Mouse (Mus musculus) kidney, postnatal 10 days (tissue): ENCODE measurements around the gene Mgam.
"Not testable (repeated sequence)": the region's sequence is repeated elsewhere in the genome, so short reads cannot be mapped to it uniquely, and the experiment has no call there.

ENCODE experiments used
- DNase-seq: peaks from one replicate; pipeline ENCODE4 v3.0.0; 2021; ENCODE audit warnings: mixed read lengths

Gene Mgam

GRCm38 (mm10) chr6:40628406-40629000, at the start of gene Mgam:
Gene Mgam (plus strand): TSS chr6:40628831.
- no peak for DNase-seq

- no peak for DNase-seq
These were observed 44.3 kb upstream of the Mgam start for GRCm38 (mm10) chr6:40584336-40584735.

- no peak for DNase-seq
These were observed 43.0 kb upstream of the Mgam start, which contains the start of gene Clec5a for GRCm38 (mm10) chr6:40585645-40586044. Gene Clec5a (minus strand): TSS chr6:40585821.

GRCm38 (mm10) chr6:40588346-40588745, 40.3 kb upstream of the Mgam start:
- DNase-seq = no peak

GRCm38 (mm10) chr6:40594804-40595550, 33.7 kb upstream of the Mgam start:
- DNase-seq = no peak

GRCm38 (mm10) chr6:40598546-40598945, 30.1 kb upstream of the Mgam start:
- not testable (repeated sequence) for DNase-seq

- no peak for DNase-seq
These were observed 21.2 kb upstream of the Mgam start for GRCm38 (mm10) chr6:40607431-40607830.

- DNase-seq = no peak
These were observed 18.4 kb upstream of the Mgam start for GRCm38 (mm10) chr6:40610244-40610643.

- DNase-seq = no peak
These were observed 15.3 kb upstream of the Mgam start, which contains the start of gene Tas2r138 for GRCm38 (mm10) chr6:40613260-40613852. Gene Tas2r138 (minus strand): TSS chr6:40613310.

- DNase-seq = peak; percentile 85
These were observed 10.7 kb upstream of the Mgam start for GRCm38 (mm10) chr6:40617965-40618364.

- DNase-seq = no peak
These were observed 2.5 kb upstream of the Mgam start for GRCm38 (mm10) chr6:40626111-40626510.

GRCm38 (mm10) chr6:40634640-40635071, 6.0 kb downstream of the Mgam start:
- DNase-seq = peak; percentile 18

GRCm38 (mm10) chr6:40635559-40635958, 6.9 kb downstream of the Mgam start:
- DNase-seq = no peak

- no peak for DNase-seq
These were observed 9.1 kb downstream of the Mgam start for GRCm38 (mm10) chr6:40637755-40638154.

- DNase-seq = no peak
These were observed 12.3 kb downstream of the Mgam start for GRCm38 (mm10) chr6:40640710-40641538.

- DNase-seq = no peak
These were observed 17.1 kb downstream of the Mgam start for GRCm38 (mm10) chr6:40645701-40646100.

GRCm38 (mm10) chr6:40650953-40651352, 22.3 kb downstream of the Mgam start:
- DNase-seq = no peak

- DNase-seq = no peak
These were observed 32.3 kb downstream of the Mgam start for GRCm38 (mm10) chr6:40660930-40661329.

- DNase-seq = peak; percentile 36
These were observed 60.5 kb downstream of the Mgam start for GRCm38 (mm10) chr6:40689180-40689579.

GRCm38 (mm10) chr6:40692007-40692406, 63.4 kb downstream of the Mgam start:
- peak; percentile 14 for DNase-seq

GRCm38 (mm10) chr6:40713494-40713893, 84.9 kb downstream of the Mgam start:
- not testable (repeated sequence) for DNase-seq

- DNase-seq = no peak
These were observed 87.1 kb downstream of the Mgam start for GRCm38 (mm10) chr6:40715705-40716104.

GRCm38 (mm10) chr6:40728506-40728905, 99.9 kb downstream of the Mgam start:
- DNase-seq = not testable (repeated sequence)
